Mouse (Mus musculus) liver, postnatal 0 days (tissue): Measurements from ENCODE around the gene Patl2. TPM values are rescaled to one million over a fixed set of nuclear protein-coding genes. Genes with fewer than 3 reads are reported as not detected.

Experiments used
- ATAC-seq: fragments of 200-750 bp; cut with Nextera tagmentation; 2 replicates; pipeline ENCODE4 v1.8.0; 2017; ENCODE audit warnings: mild to moderate bottlenecking, moderate library complexity
- DNase-seq: peaks from one replicate; pipeline ENCODE4 v3.0.0-alpha.2; 2016
- H3K27ac ChIP-seq: fragments of 300-500 bp; sonication (generic); 2 replicates; pipeline ENCODE4 v1.5.1; 2014; ENCODE audit warnings: antibody characterized with exemption, moderate library complexity, mild to moderate bottlenecking, low read depth
- H3K27me3 ChIP-seq: fragments of 300-500 bp; sonication (generic); 2 replicates; pipeline ENCODE4 v1.6.1; 2014; ENCODE audit warnings: low read length, control low read depth, mixed read lengths; ENCODE audit not compliant: insufficient read depth
- H3K36me3 ChIP-seq: fragments of 300-500 bp; sonication (generic); replicated peaks from 2 replicates; pipeline ENCODE4 v1.6.1; 2014; ENCODE audit warnings: mild to moderate bottlenecking, control low read depth, low read length, moderate library complexity, mixed read lengths; ENCODE audit not compliant: insufficient read depth
- H3K4me1 ChIP-seq: fragments of 300-500 bp; sonication (generic); 2 replicates; pipeline ENCODE4 v1.6.1; 2014; ENCODE audit warnings: antibody characterized with exemption, mild to moderate bottlenecking, control low read depth; ENCODE audit not compliant: insufficient read depth
- H3K4me2 ChIP-seq: fragments of 300-500 bp; sonication (generic); 2 replicates; pipeline ENCODE4 v1.6.1; 2014; ENCODE audit warnings: low read depth, mild to moderate bottlenecking, low read length, moderate library complexity, mixed read lengths
- H3K4me3 ChIP-seq: fragments of 300-500 bp; sonication (generic); 2 replicates; pipeline ENCODE4 v1.5.1; 2014; ENCODE audit warnings: low read depth, low read length
- H3K9ac ChIP-seq: fragments of 300-500 bp; sonication (generic); replicated peaks from 2 replicates; pipeline ENCODE4 v1.6.1; 2014; ENCODE audit warnings: mild to moderate bottlenecking, moderate library complexity
- H3K9me3 ChIP-seq: fragments of 300-500 bp; sonication (generic); 2 replicates; pipeline ENCODE4 v1.6.1; 2016; ENCODE audit warnings: mild to moderate bottlenecking, control low read depth, low read length, mixed read lengths
- CTCF ChIP-seq: sonication (generic); IDR thresholded peaks from 2 replicates; pipeline ENCODE4 v1.5.1; 2016; ENCODE audit warnings: antibody characterized with exemption, low read depth
- EP300 ChIP-seq: IDR thresholded peaks from 2 replicates; pipeline ENCODE4 v1.6.1; 2016; ENCODE audit warnings: antibody characterized with exemption, low read depth, mild to moderate bottlenecking
- WGBS: fragments of 180-500 bp; shearing (Covaris S2); extraction: QIAGEN DNeasy Blood & Tissue Kit; methylation state at CpG from one replicate; pipeline ENCODE4 v1.1.7; 2014; ENCODE audit not compliant: insufficient replicate concordance; 5-methylcytosine and 5-hydroxymethylcytosine counted together
- polyA plus RNA-seq: library from polyadenylated mRNA; unstranded; fragments of >200 nt; fragmentation: Nextera tagmentation; extraction: Ambion mirVana; gene quantifications from 2 replicates; pipeline ENCODE4 v1.2.1, GENCODE M21; 2015

Patl2 gene
- polyA plus RNA-seq, 1 experiment from 2014 or later = 0.18 TPM

DNA sequence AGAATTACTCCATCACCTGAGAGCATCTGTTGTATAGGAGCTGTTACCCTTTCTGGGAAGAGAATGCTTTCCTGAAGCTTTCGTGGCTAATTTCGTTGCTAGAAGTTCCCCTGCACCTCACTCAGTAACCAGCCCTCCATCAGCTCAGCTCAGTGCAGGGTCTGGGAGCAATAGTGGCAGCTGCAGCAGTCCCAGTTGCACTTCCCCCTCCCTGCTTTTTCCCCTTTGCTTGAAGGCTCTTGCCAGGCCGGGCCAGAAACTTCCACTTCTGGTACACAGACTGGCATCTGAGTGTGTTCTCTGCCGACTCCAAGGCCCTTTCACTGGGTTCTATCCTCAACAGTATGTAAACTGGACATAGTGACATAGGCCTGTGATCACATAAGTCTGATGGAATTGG is 903 bp downstream of the Patl2 start:
- ATAC-seq (no peak), DNase-seq (no peak)
- H3K27me3 ChIP-seq = no peaks in the 10 kb centered on the region
- WGBS = 76% methylated on average over 4 of the region's 4 CpGs
- no peaks in the 10 kb centered on the region for H3K36me3 ChIP-seq
- no peak overlapping the region for H3K4me3 ChIP-seq
- no peak for TF ChIP-seq CTCF
- TF ChIP-seq EP300 = no peak
- no peak overlapping the region for H3K27ac ChIP-seq
- no peaks in the 10 kb centered on the region for H3K9me3 ChIP-seq
- no peaks in the 10 kb centered on the region for H3K4me1 ChIP-seq
- H3K4me2 ChIP-seq = no peak overlapping the region
- H3K9ac ChIP-seq = no peak overlapping the region

DNA sequence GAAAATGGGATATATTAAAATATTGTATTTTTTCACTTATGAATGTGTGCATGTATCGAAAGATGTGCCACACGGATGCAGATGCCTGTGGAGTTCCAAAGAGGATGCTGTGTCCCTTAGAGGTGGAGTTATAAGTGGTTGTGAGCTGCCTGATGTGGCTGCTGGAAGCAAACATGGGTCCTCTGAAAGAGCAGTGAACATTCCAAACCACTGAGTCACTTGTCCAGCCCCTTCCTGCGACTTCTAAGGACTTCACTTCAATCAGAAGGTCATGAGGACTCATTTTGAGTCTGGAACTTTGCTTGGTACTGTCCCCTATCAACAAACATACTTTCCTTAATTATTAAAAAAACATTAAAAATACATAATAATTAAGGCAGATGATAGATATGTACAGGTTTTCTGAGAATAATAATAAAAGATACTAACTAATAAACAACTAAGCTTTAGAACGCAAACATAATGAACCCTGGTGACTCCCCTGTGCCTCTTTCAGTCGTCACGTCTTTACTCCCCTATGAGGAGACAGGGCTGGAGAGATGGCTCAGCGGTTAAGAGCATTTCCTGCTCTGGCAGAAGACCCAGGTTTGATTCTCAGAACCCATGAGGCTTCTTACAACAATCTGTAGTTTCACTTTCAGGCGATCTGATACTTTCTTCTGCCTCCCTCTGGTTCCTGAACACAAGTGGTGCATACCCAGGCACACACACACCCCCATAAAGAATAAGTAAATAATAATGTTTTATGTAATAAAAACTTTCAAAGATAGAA is 5.8 kb downstream of the Patl2 start:
- ATAC-seq = no peak
- Histone ChIP-seq H3K36me3 (no peaks in the 10 kb centered on the region), H3K9me3 (no peaks in the 10 kb centered on the region), H3K27ac (no peak overlapping the region), H3K9ac (no peak overlapping the region), H3K4me3 (no peak overlapping the region), H3K27me3 (no peaks in the 10 kb centered on the region), H3K4me2 (no peak overlapping the region), H3K4me1 (no peaks in the 10 kb centered on the region)
- TF ChIP-seq EP300 (no peak), CTCF (no peak)
- 62% methylated on average over 8 of the region's 8 CpGs for WGBS
- no peak for DNase-seq

DNA sequence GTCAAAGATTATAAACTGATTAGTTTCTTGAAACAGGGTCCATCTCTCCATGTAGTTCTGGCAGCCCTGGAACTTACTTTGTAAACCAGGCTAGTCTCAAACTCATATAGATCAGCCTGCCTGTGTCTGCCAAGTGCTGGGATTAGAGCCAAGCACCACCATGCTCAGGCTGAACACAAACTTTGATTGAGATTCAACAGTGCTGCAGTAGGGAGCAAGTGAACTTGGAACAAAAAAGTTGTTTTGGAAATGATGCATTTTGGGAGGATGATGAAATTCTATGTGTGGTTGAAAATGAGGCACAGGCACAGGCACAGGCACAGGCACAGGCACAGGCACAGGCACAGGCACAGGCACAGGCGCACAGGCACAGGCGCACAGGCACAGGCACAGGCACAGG is 13.8 kb downstream of the Patl2 start:
- Histone ChIP-seq H3K4me1 (no peaks in the 10 kb centered on the region), H3K36me3 (no peaks in the 10 kb centered on the region), H3K4me2 (no peak overlapping the region), H3K9ac (no peak overlapping the region), H3K27ac (no peak overlapping the region), H3K9me3 (no peaks in the 10 kb centered on the region), H3K27me3 (no peaks in the 10 kb centered on the region), H3K4me3 (no peak overlapping the region)
- ATAC-seq (no peak), DNase-seq (no peak)
- no peak for TF ChIP-seq CTCF
- TF ChIP-seq EP300 = no peak
- 94% methylated on average over 2 of the region's 2 CpGs for WGBS

DNA sequence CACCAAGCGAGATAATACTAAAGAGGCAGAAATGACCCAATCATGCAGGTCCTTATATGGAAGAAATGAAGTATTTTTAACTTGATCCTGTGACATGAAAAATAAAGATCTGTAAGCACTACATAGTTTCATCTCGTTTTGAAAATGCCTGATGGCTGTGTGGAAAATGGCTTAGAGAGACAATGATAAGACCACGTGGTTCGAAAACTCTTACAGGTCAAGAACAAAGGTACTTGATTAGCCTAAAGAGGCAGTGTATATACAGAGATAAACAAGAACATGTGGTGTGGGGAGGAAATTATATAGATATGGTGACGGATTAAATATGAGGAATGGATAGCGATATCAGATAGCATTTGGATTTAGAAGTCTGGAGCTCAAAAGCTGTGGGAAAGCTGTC is 14.7 kb downstream of the Patl2 start:
- H3K27ac ChIP-seq = no peak overlapping the region
- H3K27me3 ChIP-seq = no peaks in the 10 kb centered on the region
- DNase-seq = no peak
- H3K4me2 ChIP-seq = no peak overlapping the region
- H3K36me3 ChIP-seq = no peaks in the 10 kb centered on the region
- TF ChIP-seq CTCF (no peak), EP300 (no peak)
- no peak for ATAC-seq
- WGBS = 59% methylated on average over 6 of the region's 6 CpGs
- no peaks in the 10 kb centered on the region for H3K4me1 ChIP-seq
- H3K4me3 ChIP-seq = no peak overlapping the region
- H3K9me3 ChIP-seq = no peaks in the 10 kb centered on the region
- H3K9ac ChIP-seq = no peak overlapping the region

DNA sequence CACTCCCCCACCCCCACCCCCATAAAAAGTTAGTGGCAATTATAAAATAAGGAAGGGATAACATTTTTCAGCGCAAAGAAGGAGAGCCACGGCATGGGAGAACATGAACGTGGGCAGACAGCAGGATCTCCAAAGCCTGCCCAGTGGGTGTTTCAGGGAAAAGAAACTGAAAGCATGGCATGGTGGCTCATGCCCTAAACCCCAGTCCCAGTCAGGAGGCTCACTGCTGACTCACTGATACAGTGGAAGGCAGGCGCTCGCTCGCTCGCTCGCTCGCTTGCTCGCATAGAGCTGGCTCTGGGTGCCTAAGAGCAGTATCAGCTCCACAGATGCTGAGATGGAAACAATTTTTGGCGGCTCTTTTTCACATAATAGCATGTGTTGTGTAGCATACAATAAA is 21.7 kb downstream of the Patl2 start:
- no peak for TF ChIP-seq CTCF
- Histone ChIP-seq H3K4me1 (no peaks in the 10 kb centered on the region), H3K9ac (no peak overlapping the region), H3K4me2 (peak overlapping the region; percentile 1; the same call in 1 of the 2 replicates), H3K4me3 (no peak overlapping the region), H3K27me3 (no peaks in the 10 kb centered on the region), H3K9me3 (no peaks in the 10 kb centered on the region), H3K27ac (0 out of 2 replicates have a peak overlapping the region, but pooled peaks have one; percentile 2), H3K36me3 (no peaks in the 10 kb centered on the region)
- peak; percentile 45; the same call in 1 of the 2 replicates for ATAC-seq
- no peak for DNase-seq
- 60% methylated on average over 11 of the region's 11 CpGs for WGBS

DNA sequence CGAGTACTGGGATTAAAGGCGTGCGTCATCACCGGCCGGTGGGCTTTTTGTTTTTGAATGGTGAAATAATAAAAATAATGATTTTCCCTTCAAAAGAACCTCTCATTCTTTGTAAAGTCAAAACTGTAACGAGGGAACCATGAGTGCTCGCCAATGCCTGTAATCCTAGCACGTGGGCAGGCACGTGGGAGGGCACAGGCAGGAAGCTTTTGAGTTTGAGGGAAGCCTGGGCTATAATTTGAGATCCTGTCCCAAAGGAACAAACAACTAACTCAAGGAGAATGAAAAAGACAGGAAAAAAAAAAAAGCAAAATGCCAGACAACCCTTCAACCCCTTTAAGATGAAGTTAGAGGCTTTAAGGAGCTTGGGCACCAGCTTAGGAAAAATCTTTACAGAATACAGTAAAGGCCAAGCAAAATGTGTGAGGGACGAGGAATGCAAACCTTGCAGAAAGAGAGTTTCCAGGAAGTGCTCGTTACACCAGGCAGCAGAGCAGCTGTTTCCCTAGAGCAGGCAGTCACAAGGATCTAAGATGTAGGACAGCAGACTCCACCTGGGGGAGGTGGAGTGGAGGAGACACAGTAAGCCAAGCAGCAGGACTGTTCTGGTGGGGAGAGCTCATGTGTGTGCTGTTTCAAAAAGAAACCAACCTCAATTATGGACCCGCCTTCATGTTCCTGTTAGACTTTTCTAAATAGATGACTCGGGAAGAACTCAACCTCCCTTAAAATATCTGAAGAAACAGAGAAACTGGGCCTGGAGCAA is 22.4 kb downstream of the Patl2 start:
- no peak for DNase-seq
- Histone ChIP-seq H3K4me1 (no peaks in the 10 kb centered on the region), H3K9ac (no peak overlapping the region), H3K4me3 (no peak overlapping the region), H3K27ac (0 out of 2 replicates have a peak overlapping the region, but pooled peaks have one; percentile 2), H3K27me3 (no peaks in the 10 kb centered on the region), H3K36me3 (no peaks in the 10 kb centered on the region), H3K9me3 (no peaks in the 10 kb centered on the region), H3K4me2 (peak overlapping the region; percentile 1; the same call in 1 of the 2 replicates)
- ATAC-seq = no peak
- TF ChIP-seq CTCF (no peak), EP300 (no peak)
- 60% methylated on average over 13 of the region's 13 CpGs for WGBS
